Mouse (Mus musculus): ENCODE data around the gene Gsk3a.
"Not testable (repeated sequence)": the region's sequence is repeated elsewhere in the genome, so short reads cannot be mapped to it uniquely, and the experiment has no call there.

The Gsk3a gene

DNA sequence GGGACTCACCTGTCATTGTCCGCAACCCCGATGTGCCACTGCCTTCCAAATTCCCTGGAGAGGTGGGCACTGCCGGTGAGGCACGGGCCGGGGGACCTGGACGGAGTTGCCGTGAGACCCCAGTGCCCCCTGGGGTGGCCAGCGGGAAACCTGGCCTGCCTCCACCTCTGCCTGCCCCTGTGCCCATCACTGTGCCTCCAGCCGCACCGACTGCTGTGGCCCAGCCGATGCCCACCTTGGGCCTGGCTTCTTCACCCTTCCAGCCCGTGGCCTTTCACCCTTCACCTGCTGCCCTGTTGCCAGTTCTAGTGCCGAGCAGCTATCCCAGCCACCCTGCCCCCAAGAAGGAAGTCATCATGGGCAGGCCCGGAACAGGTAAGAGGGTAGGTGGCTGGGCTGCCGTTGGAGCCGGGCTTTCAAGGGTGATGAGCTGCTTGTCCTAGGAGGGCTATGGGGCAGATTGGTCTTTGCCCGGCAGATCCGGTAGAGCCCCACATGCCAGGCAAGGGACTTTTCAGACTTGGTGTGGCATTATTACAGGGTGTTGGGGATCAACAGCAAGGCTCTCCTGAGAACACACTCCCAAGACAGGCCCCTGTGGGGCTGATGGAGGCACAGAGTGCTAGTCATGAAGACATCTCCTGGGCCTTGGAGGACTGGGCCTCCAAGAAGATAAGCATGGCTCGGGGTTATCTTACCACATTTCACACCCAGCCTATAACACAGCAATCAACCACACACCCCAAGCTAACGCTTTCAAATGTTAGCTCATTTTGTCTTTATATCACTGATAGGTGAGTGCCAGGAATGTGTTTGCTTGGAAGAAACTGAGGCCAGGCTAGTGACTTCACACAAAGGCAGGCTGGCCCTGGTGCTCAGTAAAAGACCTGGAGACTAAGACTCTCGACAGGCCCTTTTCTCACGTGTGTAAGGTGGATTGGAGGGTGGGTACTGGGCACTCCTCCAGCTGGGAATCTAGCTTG is 35.9 kb upstream of the Gsk3a start:
- in situ Hi-C loops (cut with MseI, MboI), result no loop called here

GRCm38 (mm10) chr7:25272445-25273258 is 35.0 kb upstream of the Gsk3a start:
- in situ Hi-C loops (cut with MseI, MboI), result no loop called here

DNA sequence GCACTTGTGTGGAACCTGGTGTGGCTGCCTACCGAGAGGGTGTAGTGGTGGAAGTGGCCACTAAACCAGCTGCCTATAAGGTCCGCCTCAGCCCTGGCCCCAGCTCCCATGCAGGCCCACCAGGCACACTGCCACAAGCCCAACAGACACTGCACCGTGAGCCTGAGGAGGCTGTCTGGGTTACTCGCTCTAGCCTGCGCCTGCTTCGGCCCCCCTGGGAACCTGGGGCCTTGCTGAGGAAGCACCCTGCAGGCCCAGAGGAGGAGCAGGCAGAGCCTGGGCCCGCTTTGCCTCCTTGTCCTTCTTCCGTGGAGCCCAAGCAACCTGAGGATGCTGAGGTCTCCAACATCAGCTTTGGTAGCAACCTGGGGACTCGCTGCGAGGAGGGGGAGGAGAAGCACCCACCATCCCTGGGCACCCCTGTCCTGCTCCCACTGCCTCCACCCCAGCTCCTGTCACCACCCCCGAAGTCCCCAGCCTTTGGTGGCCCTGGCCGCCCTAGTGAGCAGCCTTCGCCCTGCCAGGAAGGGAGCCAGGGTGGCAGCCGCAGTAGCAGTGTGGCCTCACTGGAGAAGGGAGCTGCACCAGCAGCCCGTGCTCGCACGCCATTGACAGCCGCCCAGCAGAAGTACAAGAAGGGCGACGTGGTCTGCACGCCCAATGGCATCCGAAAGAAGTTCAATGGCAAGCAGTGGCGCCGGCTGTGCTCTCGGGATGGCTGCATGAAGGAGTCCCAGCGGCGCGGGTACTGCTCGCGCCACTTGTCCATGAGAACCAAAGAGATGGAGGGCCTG is 34.2 kb upstream of the Gsk3a start:
- in situ Hi-C loops (cut with MseI, MboI), result no loop called here

DNA sequence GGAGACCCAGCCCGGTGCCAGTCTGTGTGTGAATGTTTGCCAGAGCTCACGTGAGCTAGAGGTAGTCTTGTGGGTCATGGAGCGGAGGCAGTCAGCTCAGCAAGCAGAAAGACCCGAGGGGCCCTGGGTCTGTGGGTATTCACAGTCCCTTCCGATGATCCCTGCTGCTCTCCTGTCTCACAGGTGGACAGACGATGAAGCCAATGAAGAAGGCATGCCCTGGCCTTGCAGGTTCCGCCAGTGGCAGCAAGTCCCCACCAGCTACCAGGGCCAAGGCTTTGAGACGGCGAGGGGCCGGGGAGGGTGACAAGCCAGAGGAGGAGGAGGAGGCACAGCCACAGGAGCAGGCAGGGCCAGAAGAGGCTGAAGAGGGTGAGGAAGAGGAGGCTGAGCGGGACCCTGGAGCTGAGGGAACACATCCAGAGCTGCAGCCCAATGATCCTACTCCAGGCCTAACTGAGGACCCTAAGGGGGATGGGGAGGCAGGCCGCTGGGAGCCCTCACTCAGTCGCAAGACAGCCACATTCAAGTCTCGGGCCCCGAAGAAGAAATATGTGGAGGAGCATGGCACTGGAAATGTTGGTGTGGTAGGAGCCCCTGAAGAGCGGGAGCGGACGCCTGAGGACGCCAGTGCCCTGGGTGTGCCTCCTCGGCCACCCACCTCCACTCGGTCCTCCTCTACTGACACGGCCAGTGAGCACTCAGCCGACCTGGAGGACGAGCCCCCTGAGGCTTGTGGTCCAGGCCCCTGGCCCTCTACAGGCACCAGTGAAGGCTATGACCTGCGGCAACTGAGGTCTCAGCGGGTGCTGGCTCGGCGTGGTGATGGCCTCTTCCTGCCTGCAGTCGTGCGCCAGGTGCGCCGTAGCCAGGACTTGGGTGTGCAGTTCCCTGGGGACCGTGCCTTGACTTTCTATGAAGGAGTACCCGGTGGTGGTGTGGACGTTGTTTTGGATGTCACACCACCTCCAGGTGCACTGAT is 33.3 kb upstream of the Gsk3a start:
- in situ Hi-C loops (cut with MseI, MboI), result no loop called here

DNA sequence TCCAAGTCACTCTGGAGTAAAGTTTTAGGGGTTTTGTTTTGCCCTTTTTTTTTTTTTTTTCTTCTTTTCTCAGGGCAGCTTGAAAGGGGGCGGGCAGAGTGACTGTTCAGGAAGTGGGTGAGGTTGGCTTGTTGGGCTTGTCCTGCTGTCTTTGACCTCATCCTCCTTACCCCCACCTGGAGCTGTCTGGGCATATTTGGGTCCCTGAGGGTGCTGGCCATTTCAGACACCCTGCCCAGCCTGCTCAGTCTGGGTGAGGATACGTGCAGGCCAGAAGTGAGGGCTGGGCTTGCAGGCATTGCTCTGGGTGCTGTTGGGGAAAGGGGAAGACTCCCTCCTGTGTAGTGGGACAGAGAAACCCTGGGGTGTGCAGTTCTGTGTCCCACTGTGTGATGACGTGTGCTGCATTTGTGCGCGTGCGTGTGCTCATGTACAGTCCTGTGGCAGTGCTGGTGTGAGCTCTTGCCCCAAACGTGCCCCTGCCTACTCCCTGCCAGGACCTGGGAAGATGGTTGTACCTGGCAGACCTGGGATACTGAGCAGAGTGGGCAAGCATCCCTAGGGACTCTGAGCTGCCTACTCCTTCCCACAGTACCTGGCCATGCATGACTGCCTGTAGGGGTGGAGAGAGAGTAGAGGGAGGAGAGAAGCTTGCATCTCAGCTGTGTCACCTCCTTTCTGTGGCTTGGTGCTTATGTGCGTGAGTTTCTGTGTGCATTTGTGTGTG is 32.1 kb upstream of the Gsk3a start:
- in situ Hi-C loops (cut with MseI, MboI), result no loop called here

DNA sequence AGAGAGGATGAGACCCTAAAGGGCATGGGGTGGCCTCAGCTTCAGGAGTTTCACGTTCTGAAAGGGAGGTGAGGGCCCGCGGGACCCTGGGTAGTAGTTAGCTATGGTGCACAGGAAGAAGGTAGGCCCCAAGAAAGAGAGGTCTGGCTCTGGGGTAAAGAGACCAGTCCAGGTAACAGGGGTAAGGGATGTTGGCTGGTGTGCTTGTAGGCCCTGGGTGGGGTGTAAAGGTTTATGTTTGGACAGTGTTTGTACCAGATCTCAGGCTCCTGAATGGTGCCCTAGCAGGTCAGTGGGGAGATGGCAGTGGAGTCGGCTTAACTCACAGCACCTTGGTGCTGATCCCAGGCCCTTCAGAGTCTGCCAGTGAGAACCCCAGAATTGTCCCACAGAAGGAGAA is 31.4 kb upstream of the Gsk3a start:
- in situ Hi-C loops (cut with MseI, MboI), result no loop called here

GRCm38 (mm10) chr7:25268588-25268987 is 30.9 kb upstream of the Gsk3a start:
- in situ Hi-C loops (cut with MseI, MboI), result no loop called here

DNA sequence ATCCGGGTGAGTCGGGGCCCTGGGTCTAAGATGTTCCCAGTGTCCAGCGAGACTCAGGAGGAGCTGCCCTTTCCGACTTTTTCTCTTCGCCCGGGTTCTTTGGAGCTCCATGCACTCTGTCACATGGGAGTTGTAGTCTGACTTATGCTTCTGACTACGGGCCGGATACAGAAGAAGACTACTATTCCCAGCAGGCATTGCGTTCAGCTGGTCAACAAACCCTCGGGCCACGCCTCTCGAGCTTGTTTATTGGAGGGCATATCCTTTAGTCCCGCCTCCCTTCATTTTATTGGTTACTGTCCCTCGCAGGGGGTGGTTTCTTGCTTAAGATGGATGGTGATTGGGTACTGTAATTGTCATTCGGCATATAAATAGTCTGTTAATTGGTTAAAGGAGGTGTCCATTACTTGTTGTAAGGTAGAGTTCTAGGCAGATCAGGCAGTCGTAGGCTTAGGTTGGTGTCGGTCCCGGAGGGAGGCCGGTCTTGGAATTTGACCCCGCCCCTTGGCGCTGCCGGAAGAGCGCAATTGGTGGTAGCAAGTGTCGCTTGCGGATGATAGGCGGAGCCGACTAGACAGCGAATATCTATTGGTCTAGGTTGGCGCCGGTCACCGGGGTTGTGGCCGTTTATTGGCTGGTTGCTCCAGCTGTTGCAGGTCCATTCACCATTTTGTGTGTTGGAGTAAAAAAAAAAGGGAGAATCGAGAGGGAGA is 30.3 kb upstream of the Gsk3a start:
- in situ Hi-C loops (cut with MseI, MboI), result no loop called here

- in situ Hi-C loops (cut with MseI, MboI), result no loop called here
Measured at GRCm38 (mm10) chr7:25267301-25267750, 29.7 kb upstream of the Gsk3a start, which contains the start of gene Cic. Gene Cic (plus strand): TSS chr7:25267704.

- in situ Hi-C loops (cut with MseI, MboI), result no loop called here
Measured at GRCm38 (mm10) chr7:25266180-25266962, 28.7 kb upstream of the Gsk3a start.

DNA sequence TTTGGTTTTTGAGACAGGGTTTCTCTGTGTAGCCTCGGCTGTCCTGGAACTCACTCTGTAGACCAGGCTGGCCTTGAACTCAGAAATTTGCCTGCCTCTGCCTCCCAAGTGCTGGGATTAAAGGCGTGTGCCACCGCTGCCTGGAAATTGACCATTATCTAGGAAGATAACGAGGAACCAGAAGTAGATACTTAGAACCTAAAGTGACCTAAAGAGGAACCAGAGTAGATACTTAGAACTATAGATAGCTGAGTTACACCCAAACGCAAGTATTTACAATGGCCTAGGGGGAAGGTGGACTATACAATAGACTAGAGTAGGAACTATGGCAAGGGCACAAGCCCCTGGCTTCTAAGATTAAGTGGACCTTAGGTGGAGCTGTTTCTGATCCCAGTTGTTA is 28.1 kb upstream of the Gsk3a start:
- in situ Hi-C loops (cut with MseI, MboI), result not testable (repeated sequence)

GRCm38 (mm10) chr7:25263968-25264870 is 26.6 kb upstream of the Gsk3a start:
- in situ Hi-C loops (cut with MseI, MboI), result no loop called here

- in situ Hi-C loops (cut with MseI, MboI), result no loop called here
Measured at GRCm38 (mm10) chr7:25261896-25262295, 24.2 kb upstream of the Gsk3a start.

DNA sequence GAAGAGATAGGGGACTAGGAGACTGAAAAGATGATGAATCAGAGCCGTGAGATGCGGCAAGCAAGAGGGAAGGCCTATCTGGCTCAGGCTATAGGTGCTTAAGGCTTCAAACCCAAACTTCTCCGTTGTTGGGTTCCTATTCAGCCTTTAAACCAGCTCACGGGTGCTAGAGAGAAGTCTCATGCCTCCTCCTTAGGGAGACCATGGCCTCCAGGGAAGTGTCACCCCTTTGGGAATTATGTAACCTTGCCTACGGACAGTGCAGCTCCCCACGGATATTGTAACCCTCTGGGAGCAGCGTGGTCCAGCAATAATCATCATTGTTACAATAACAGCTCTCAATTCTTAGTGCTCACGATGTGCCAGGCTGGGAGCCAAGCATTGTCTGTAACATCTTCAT is 14.2 kb upstream of the Gsk3a start:
- in situ Hi-C loops (cut with MseI, MboI), result no loop called here

- in situ Hi-C loops (cut with MseI, MboI), result no loop called here
Measured at GRCm38 (mm10) chr7:25251071-25251791, 13.6 kb upstream of the Gsk3a start.

DNA sequence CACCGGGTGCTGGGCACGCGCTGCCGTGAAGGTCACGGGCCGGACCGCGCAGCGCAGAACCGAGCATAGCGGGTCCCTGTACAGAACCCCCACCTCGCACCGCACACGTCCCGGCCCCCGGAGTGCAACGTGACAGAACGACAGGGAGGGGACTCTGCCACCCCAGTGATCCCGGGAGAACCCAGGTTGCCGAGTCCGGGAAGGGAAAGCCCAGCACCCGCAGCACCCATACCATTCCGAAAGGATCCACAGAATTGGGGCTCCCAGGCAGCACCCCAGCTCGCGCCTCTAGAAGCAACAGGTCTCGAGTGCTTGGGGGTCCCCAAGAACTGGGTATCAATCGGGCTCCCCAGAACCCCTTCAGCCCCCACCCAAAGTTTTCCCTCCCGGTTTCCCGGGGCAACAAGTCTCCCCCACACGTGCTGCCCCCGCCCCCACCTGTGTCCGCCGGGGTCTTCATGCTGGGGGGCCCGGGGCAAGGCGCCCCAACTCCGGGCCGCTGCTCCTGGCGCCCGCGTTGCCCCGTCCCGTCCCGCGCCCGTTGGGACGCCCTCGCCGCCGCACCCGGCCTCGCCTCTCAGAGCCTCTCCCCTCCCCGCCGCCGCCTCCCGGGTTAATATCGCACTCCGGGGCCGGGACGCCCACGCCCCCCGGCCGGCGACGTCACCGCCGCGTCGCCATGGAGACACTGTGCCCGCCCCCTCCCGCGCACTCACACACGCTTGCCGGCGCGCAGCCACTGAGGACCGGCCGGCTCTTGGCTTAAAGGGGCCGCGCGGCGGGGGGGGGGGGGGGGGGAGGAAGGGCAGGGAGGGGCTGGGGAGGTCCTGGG is 12.7 kb upstream of the Gsk3a start, which contains the start of gene Erf:
Gene Erf (minus strand): TSS at position 621 of the 832 bp plus-strand sequence.
- in situ Hi-C loops (cut with MseI, MboI), result no loop called here

Measured in mouse trophoblast stem cell (cell line).